Mouse (Mus musculus) layer of hippocampus, postnatal 14 days (tissue): ENCODE data around the gene Paxip1. TPM values are rescaled to one million over a fixed set of nuclear protein-coding genes. Genes with fewer than 3 reads are reported as not detected.

Source experiments
- DNase-seq, 2 experiments: peaks; one replicate each; pipeline ENCODE4 v3.0.0; 2021 to 2022; ENCODE audit warnings: low spot score in 2 of 2, mixed read lengths in 1 of 2
- total RNA-seq, 2 experiments: library from RNA; stranded (reverse); gene quantifications; 2 replicates each; pipeline ENCODE4 v1.2.3; 2021

The Paxip1 gene
- total RNA-seq, 2 experiments from 2014 or later, result 51.9 to 54.8 TPM

GRCm38 (mm10) chr5:27731392-27731791 lies 60.1 kb downstream of the Paxip1 start:
- no peak for DNase-seq

GRCm38 (mm10) chr5:27730666-27731065 lies 60.8 kb downstream of the Paxip1 start:
- no peak for DNase-seq

DNA sequence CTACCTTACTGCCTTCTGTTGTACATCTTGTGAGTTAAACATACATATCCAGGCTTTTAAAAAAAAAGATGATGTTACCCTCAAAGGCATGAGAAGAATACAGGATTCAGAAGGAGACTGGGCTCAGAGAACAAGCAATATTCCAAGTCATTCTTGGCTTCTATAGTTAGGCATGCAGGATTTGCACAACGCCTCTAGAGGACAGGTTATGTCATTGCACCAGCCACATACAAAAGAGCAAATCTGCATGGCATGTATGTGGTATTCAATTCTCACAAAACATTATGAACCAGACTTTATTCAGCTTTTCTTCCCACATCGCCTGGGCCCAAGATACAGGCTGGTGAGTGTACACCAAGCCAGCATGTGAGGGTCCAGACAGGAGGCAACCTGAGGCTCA lies 67.0 kb downstream of the Paxip1 start:
- DNase-seq, result no peak

DNA sequence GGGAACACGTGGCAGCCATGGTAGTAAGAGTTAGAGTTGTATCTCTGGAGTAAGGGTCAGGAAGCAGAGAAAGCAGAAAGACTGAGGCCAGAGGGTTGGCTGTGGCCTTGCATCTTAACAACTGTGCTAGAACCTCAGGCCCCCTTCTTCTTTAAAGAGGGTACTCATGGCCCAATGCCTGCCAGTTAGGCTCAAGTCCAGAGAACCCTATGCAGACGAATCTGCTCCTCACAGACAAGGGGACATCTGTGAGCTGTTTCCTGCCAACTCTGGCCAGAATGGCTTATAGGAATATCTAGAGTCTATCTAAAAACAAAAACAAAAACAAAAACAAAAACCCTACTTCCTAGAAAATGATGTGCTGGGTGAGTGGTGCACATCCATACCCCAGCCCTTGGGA lies 72.2 kb downstream of the Paxip1 start:
- no peak for DNase-seq

DNA sequence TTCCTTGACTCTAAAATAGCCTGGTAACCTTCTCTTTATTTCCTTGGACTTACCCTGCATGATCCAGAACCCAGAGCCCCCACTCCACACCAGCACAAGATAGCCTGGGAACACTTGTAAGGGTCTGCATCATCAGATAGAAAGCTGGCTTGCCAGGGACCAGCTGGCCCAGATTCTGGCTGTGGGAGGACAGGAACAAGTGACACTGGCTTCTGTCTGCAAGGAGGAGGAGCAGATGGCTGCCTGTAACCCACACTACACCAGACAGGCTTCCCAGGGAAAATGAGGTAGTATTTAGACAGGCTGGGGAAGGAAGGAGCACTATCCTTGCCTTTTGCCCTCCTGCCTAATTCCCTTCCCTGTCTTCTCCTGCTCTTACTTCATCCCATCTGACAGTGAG lies 74.2 kb downstream of the Paxip1 start:
- peak in 1 of 2 experiments; percentile 50 for DNase-seq

DNA sequence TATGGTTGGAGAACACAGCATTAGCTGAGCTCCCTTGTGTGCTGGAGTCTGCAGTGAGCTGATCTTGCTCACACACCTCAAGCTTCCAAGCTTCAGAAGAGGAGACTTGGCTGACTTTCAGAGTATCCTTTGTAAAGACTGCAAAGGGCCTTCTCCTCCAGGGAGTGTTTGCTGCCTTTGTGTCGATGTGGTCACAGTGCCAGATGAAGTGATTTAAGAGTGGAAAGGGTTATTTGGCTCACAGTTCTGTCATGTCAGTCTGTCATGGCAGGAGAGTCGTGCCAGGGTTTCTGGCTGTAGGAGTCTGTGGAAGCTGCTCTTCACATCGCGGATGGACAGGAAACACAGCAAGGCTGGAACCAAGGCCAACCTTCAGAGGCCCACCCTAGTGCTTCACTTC lies 75.5 kb downstream of the Paxip1 start:
- DNase-seq, result no peak

GRCm38 (mm10) chr5:27714356-27714755 lies 77.1 kb downstream of the Paxip1 start:
- no peak for DNase-seq

DNA sequence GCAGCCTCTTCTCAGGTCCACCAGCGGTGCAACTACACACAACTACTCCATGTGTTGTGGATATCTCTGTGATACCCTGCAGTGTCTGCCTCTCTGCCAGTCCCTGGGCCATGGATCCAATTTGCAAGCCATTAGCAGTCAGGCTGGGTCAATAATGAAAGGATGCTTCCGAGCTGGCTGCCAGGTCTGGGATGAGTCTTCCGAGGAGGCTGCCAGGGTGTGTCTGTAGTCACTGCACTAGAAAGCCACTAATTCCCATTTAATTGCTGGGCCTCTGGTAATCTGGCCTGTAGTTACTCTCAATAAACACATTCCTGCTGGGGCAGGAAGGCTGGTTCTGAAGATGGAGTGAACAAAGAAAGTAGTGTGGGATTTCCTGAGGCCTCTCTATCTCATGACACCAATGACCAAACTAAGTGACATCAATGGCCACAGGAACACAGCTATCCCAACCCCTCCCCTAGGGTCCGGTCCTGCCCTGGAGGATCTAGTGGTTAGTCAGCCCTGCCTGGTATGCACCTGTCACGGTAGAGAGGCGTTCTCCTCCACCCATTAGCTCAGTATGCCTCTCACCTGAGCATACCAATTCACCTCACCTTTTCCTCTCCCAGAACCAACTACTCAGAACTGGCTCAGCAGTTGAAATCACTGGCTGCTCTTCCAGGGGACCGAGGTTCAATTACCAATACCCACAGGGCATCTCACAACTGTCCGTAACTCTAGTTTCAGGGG lies 79.9 kb downstream of the Paxip1 start:
- DNase-seq, result no peak

GRCm38 (mm10) chr5:27708209-27708608 lies 83.3 kb downstream of the Paxip1 start:
- no peak for DNase-seq

DNA sequence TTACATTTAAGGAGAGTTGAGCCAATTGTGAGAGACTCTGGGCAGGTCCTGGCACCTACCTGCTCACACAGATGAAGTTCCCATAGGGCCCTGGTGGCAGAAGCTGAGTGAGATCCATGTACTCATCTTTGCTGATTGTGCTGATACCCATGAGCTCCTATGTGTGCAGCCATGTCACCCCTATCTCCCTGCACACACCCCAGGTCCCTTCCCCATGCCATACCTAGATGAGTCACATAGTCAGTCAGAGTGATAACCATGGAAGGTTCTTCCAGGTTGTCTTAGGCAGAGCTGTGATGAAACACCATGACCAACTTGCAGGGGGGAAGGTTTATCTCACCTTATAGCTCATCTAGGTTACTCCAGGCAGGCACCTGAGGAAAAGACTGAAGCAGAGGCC lies 84.2 kb downstream of the Paxip1 start:
- DNase-seq, result no peak

DNA sequence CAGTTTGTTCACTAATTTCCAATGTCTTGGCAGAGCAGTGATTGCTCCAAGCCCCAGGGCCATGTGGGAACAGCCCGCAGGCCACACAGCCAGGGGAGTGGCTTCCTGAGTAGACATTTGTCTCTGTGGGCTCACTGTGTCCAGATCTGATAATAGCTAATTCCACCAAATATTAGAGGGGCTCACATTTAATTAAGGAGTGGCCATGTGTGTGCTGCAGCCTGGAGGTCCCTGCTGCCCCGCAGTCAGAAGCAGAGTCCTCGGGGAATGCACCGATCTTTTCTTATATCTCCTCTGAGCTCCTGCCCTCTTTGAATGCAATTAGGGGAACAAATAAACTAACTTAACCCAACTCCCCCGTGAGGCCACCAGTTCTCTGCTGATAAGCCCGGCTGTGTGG lies 84.9 kb downstream of the Paxip1 start:
- DNase-seq, result no peak

DNA sequence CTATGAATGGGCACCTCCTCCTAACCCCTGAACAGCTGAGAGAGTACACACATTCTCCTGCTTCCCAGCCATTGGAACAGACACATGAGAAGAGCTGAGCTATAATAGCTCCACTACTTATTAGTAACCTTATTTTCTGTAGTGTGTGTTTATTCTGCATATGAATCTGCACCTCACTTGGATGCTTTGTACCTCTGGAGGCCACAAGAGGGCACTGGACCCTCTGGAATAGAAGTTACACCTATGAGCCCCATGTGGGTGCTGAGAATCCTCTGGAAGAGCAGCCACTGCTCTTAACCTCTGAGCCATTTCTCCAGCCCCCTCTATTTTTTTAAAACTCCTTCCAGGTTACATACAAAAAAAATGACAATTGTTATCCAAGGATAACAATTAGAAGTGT lies 86.5 kb downstream of the Paxip1 start:
- no peak for DNase-seq

- DNase-seq, result no peak
Observed at GRCm38 (mm10) chr5:27702482-27702881, 89.0 kb downstream of the Paxip1 start.

Other genes with a start within 250 kb of the Paxip1 start
- gene Htr5a, start 50.5 kb upstream of the Paxip1 start, total RNA-seq, result 1 to 10 TPM; 6.2 to 6.8 TPM